Mouse (Mus musculus): Measurements from ENCODE around the gene Armc10. TPM values are rescaled to one million over a fixed set of nuclear protein-coding genes. Genes with fewer than 3 reads are reported as not detected.

Gene Armc10
- polyA plus RNA-seq, 1 experiment from 2014 or later, result 7.4 TPM

DNA sequence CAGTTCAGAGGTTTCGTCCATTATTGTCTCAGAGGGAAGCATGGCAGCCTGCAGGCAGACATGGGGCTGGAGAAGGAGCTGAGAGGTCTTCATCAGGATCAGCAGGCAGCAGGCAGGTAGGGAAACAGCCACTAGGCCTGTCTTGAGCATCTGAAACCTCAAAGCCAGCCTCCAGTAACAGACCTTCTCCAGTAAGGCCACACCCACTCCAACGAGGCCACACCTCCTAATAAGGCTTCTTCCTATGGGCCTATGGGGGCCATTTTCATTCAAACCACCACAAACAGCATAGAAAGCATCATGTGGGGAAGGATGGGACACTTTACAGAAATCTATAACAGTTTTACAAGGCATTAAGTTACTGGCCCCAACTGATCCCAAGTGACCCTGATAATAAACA is 5.1 kb downstream of the Armc10 start:
- Histone ChIP-seq H3K9me3 (ENCODE audit: low read length) (no peaks in the 10 kb centered on the region), H3K27me3 (ENCODE audit: insufficient read depth, low read length) (no peaks in the 10 kb centered on the region), H3K9ac (replicated peaks) (no peak overlapping the region), H3K36me3 (replicated peaks; ENCODE audit: insufficient read depth, low read length) (peaks cover 38% of the 10 kb centered on the region), H3K4me1 (ENCODE audit: insufficient read depth) (peaks cover 9% of the 10 kb centered on the region), H3K4me3 (ENCODE audit: low read depth, low read length) (no peak overlapping the region), H3K27ac (ENCODE audit: low read depth) (no peak overlapping the region), H3K4me2 (ENCODE audit: low read depth, low read length) (no peak overlapping the region)
- ATAC-seq, result no peak
- TF ChIP-seq EP300 (IDR thresholded peaks at IDR 0.05; ENCODE audit: low read depth) (no peak), CTCF (IDR thresholded peaks at IDR 0.05; ENCODE audit: low read depth) (no peak)
- WGBS (ENCODE audit: insufficient replicate concordance), result 72% methylated on average over 2 of the region's 2 CpGs
- DNase-seq, result no peak

DNA sequence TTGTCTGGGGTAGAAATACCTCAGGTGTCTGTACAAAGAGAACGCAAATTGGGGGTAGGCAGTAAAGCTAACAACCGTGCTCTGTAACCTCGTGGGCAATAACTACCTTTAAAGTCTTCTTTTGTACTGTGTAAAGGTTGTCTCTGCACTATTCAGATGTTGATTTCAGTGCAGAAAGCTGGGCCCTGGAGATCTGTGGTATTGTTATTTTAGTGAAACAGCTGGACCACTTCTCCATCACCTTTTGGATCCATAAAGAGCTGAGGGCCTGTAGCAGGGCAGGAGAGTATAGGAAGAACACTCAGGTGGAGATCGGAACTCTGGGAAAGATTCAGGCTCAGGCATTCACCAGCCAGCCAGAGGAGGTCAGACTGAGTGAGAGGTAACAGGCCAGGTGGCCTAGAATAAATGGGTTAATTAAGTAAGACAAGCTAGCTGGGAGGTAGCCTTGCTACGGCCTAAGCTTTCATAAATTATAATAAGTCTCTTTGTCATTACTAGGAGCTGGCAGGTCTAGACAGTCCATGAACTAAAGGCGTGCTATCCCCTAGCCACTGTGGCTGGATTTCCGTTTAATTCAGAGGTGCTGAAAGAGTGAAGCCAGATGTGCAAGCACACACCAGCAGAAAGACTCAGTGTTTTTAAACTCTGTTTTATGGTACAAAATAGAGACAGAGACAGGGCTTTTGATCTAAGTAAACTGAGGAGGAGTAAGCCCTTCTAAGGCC is 6.4 kb downstream of the Armc10 start:
- Histone ChIP-seq H3K4me3 (ENCODE audit: low read depth, low read length) (no peak overlapping the region), H3K36me3 (replicated peaks; ENCODE audit: insufficient read depth, low read length) (peaks cover 38% of the 10 kb centered on the region)

DNA sequence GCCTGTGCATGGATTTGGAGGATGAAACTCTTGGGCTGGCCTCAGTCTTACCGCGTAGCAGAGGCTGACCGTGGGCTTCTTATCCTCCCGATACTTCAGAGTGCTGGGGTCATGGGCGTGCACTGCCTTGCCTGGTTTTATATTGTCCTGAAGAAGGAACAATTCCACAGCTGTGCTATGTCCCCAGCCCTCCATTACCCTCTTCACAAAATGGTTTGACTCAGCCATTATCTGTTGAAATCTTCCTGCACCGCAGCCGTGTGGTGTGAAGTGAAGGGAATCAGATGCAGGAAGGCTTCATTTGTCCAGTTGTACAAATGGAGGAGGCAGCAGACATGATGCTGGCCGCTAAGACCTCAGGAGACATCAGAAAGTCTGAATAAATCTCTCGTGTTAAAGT is 11.3 kb downstream of the Armc10 start:
- no peak overlapping the region for H3K4me2 ChIP-seq (ENCODE audit: low read depth, low read length)
- no peak overlapping the region for H3K9ac ChIP-seq (replicated peaks)
- no peaks in the 10 kb centered on the region for H3K9me3 ChIP-seq (ENCODE audit: low read length)
- WGBS (ENCODE audit: insufficient replicate concordance), result 89% methylated on average over 9 of the region's 9 CpGs
- ATAC-seq (no peak), DNase-seq (no peak)
- peaks cover 22% of the 10 kb centered on the region for H3K36me3 ChIP-seq (replicated peaks; ENCODE audit: insufficient read depth, low read length)
- H3K4me3 ChIP-seq (ENCODE audit: low read depth, low read length), result no peak overlapping the region
- H3K4me1 ChIP-seq (ENCODE audit: insufficient read depth), result no peaks in the 10 kb centered on the region
- H3K27me3 ChIP-seq (ENCODE audit: insufficient read depth, low read length), result no peaks in the 10 kb centered on the region
- H3K27ac ChIP-seq (ENCODE audit: low read depth), result no peak overlapping the region
- TF ChIP-seq CTCF (IDR thresholded peaks at IDR 0.05; ENCODE audit: low read depth) (no peak), EP300 (IDR thresholded peaks at IDR 0.05; ENCODE audit: low read depth) (no peak)

More for the DNA sequence above, 6.4 kb downstream of the Armc10 start:
- TF ChIP-seq EP300 (IDR thresholded peaks at IDR 0.05; ENCODE audit: low read depth), result no peak
- no peak for TF ChIP-seq CTCF (IDR thresholded peaks at IDR 0.05; ENCODE audit: low read depth)
- Histone ChIP-seq H3K27ac (ENCODE audit: low read depth) (no peak overlapping the region), H3K4me2 (ENCODE audit: low read depth, low read length) (no peak overlapping the region), H3K9me3 (ENCODE audit: low read length) (no peaks in the 10 kb centered on the region), H3K27me3 (ENCODE audit: insufficient read depth, low read length) (no peaks in the 10 kb centered on the region), H3K4me1 (ENCODE audit: insufficient read depth) (no peaks in the 10 kb centered on the region), H3K9ac (replicated peaks) (no peak overlapping the region)
- no peak for ATAC-seq
- 84% methylated on average over 7 of the region's 7 CpGs for WGBS (ENCODE audit: insufficient replicate concordance)
- no peak for DNase-seq

DNA sequence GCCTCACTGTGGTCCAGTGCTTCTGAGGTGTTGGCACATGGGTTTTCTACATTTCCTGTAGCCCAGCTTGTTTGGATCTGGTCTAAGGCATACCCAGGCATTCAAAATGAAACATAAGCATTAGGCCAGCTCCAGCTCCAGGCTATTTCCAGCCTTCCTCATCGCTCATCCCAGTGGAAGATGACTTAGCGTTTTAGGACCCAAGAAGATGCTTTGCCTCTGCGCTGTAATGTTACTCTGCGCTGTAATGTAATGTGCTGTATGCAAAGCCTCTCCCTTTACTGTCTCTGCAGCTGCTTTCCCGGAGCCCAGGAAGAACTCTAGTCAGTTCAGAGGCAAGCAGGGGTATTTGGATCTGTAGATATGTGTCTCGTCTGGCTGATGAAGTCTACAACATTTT is 12.4 kb downstream of the Armc10 start:
- DNase-seq (no peak), ATAC-seq (no peak)
- H3K36me3 ChIP-seq (replicated peaks; ENCODE audit: insufficient read depth, low read length), result peaks cover 13% of the 10 kb centered on the region
- 85% methylated on average over 6 of the region's 6 CpGs for WGBS (ENCODE audit: insufficient replicate concordance)
- H3K4me1 ChIP-seq (ENCODE audit: insufficient read depth), result no peaks in the 10 kb centered on the region
- no peak overlapping the region for H3K27ac ChIP-seq (ENCODE audit: low read depth)
- no peaks in the 10 kb centered on the region for H3K27me3 ChIP-seq (ENCODE audit: insufficient read depth, low read length)
- no peaks in the 10 kb centered on the region for H3K9me3 ChIP-seq (ENCODE audit: low read length)
- no peak overlapping the region for H3K4me2 ChIP-seq (ENCODE audit: low read depth, low read length)
- H3K4me3 ChIP-seq (ENCODE audit: low read depth, low read length), result no peak overlapping the region
- no peak for TF ChIP-seq EP300 (IDR thresholded peaks at IDR 0.05; ENCODE audit: low read depth)
- TF ChIP-seq CTCF (IDR thresholded peaks at IDR 0.05; ENCODE audit: low read depth), result no peak
- no peak overlapping the region for H3K9ac ChIP-seq (replicated peaks)

DNA sequence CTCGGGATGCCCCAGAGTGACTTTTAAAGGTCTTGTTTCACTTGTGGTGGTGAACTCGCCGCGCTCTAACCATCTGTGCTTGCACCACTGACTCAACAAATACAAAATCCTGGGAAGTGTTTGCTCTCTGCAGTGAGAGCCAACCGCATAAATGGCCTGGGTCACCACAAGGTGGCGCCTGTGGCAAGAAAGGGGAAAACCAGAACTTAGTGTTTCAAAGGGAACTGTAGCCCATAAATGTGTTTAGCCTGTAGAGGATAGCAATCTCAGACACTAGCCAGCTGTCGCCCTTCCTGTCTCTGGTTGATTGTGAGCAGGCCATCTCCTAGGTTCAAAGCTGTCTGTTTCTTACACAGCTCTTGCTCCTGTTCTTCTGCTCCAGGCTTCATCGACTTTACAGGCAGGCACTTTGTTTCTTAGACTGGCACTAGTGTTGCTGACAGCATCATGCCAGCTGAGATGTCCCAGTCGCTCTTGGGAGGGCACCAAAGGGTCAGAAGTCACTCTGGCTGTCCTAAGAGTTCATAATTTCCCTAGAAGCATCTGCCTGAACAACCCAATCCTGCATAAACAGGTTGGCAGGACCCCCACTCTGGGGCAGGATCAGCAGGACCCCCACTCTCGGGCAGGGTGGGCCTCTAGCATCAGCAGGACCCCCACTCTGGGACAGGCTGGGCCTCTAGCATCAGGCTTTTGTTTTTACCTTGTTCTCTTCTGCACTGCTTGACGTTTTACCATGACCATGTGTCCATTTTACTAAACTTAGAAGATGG is 13.2 kb downstream of the Armc10 start:
- H3K27me3 ChIP-seq (ENCODE audit: insufficient read depth, low read length), result no peaks in the 10 kb centered on the region
- 47% methylated on average over 11 of the region's 11 CpGs for WGBS (ENCODE audit: insufficient replicate concordance)
- no peaks in the 10 kb centered on the region for H3K4me1 ChIP-seq (ENCODE audit: insufficient read depth)
- no peaks in the 10 kb centered on the region for H3K9me3 ChIP-seq (ENCODE audit: low read length)
- H3K4me2 ChIP-seq (ENCODE audit: low read depth, low read length), result no peak overlapping the region
- H3K9ac ChIP-seq (replicated peaks), result no peak overlapping the region
- DNase-seq (peak; percentile 80), ATAC-seq (peak; percentile 75)
- no peak overlapping the region for H3K27ac ChIP-seq (ENCODE audit: low read depth)
- no peak for TF ChIP-seq EP300 (IDR thresholded peaks at IDR 0.05; ENCODE audit: low read depth)
- peak; percentile 86 for TF ChIP-seq CTCF (IDR thresholded peaks at IDR 0.05; ENCODE audit: low read depth)
- H3K4me3 ChIP-seq (ENCODE audit: low read depth, low read length), result no peak overlapping the region
- peaks cover 10% of the 10 kb centered on the region; the same call in 1 of the 2 replicates for H3K36me3 ChIP-seq (replicated peaks; ENCODE audit: insufficient read depth, low read length)

DNA sequence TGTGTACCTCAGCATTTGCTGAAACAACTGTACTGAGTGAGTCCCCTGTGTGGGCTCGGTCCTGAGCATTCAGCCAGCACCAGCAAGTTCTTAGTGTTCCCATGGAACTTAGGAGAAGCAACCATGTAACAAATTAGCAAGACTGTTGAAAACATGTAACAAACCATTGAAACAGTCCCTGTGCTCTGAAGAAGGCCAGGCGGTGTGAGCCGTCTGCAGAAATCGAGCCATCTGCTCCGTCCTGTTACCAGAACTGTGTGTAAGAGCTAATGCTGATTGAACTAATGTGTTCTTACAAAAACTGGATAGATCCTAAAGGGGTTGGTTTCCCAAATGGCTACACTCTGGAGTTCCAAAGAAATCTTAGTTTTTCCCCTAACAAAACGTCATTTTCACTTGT is 15.2 kb downstream of the Armc10 start:
- H3K4me2 ChIP-seq (ENCODE audit: low read depth, low read length), result no peak overlapping the region
- H3K4me3 ChIP-seq (ENCODE audit: low read depth, low read length), result no peak overlapping the region
- no peak for TF ChIP-seq CTCF (IDR thresholded peaks at IDR 0.05; ENCODE audit: low read depth)
- H3K27ac ChIP-seq (ENCODE audit: low read depth), result no peak overlapping the region
- H3K27me3 ChIP-seq (ENCODE audit: insufficient read depth, low read length), result no peaks in the 10 kb centered on the region
- H3K36me3 ChIP-seq (replicated peaks; ENCODE audit: insufficient read depth, low read length), result peaks cover 10% of the 10 kb centered on the region; the same call in 1 of the 2 replicates
- DNase-seq (no peak), ATAC-seq (no peak)
- no peaks in the 10 kb centered on the region for H3K4me1 ChIP-seq (ENCODE audit: insufficient read depth)
- H3K9me3 ChIP-seq (ENCODE audit: low read length), result no peaks in the 10 kb centered on the region
- 84% methylated on average over 6 of the region's 6 CpGs for WGBS (ENCODE audit: insufficient replicate concordance)
- H3K9ac ChIP-seq (replicated peaks), result no peak overlapping the region
